Mouse (Mus musculus): ENCODE measurements at regions not wholly inside any gene's neighbourhood (a gene's known extent, or its start where the extent isn't known, plus 50 kb on each side); places are given as distances from the start of the nearest gene placed in this dataset.

GRCm38 (mm10) chr5:39423720-39424119 is 331.6 kb downstream of the Hs3st1 start:
- H3K27ac ChIP-seq (ENCODE audit: insufficient read depth, low read length) = no peak overlapping the region
- TF ChIP-seq POLR2A (IDR thresholded peaks at IDR 0.05; ENCODE audit: extremely low read depth, insufficient read depth, low read length) (no peak), CTCF (IDR thresholded peaks at IDR 0.05; ENCODE audit: extremely low read depth, insufficient read depth, low read length) (no peak)
- H3K4me1 ChIP-seq (ENCODE audit: control insufficient read depth, insufficient read depth, low read length) = no peaks in the 10 kb centered on the region
- no peak overlapping the region for H3K4me3 ChIP-seq (ENCODE audit: insufficient read depth, low read length)

- Histone ChIP-seq H3K27ac (ENCODE audit: insufficient read depth, low read length) (no peak overlapping the region), H3K4me3 (ENCODE audit: insufficient read depth, low read length) (no peak overlapping the region), H3K4me1 (ENCODE audit: control insufficient read depth, insufficient read depth, low read length) (peaks cover 3% of the 10 kb centered on the region; the same call in 1 of the 2 replicates)
- TF ChIP-seq CTCF (IDR thresholded peaks at IDR 0.05; ENCODE audit: extremely low read depth, insufficient read depth, low read length) (no peak), POLR2A (IDR thresholded peaks at IDR 0.05; ENCODE audit: extremely low read depth, insufficient read depth, low read length) (no peak)
Measured at GRCm38 (mm10) chr5:39418795-39419194, 336.5 kb downstream of the Hs3st1 start.

GRCm38 (mm10) chr5:39417845-39418154 is 337.5 kb downstream of the Hs3st1 start:
- no peak for TF ChIP-seq CTCF (IDR thresholded peaks at IDR 0.05; ENCODE audit: extremely low read depth, insufficient read depth, low read length)
- Histone ChIP-seq H3K27ac (ENCODE audit: insufficient read depth, low read length) (no peak overlapping the region), H3K4me1 (ENCODE audit: control insufficient read depth, insufficient read depth, low read length) (peaks cover 3% of the 10 kb centered on the region; the same call in 1 of the 2 replicates), H3K4me3 (ENCODE audit: insufficient read depth, low read length) (no peak overlapping the region)

GRCm38 (mm10) chr5:39417121-39417844 is 338.0 kb downstream of the Hs3st1 start:
- H3K4me1 ChIP-seq (ENCODE audit: control insufficient read depth, insufficient read depth, low read length) = peaks cover 3% of the 10 kb centered on the region; the same call in 1 of the 2 replicates
- no peak for TF ChIP-seq CTCF (IDR thresholded peaks at IDR 0.05; ENCODE audit: extremely low read depth, insufficient read depth, low read length)
- TF ChIP-seq POLR2A (IDR thresholded peaks at IDR 0.05; ENCODE audit: extremely low read depth, insufficient read depth, low read length) = no peak
- H3K4me3 ChIP-seq (ENCODE audit: insufficient read depth, low read length) = no peak overlapping the region
- H3K27ac ChIP-seq (ENCODE audit: insufficient read depth, low read length) = no peak overlapping the region

- Histone ChIP-seq H3K27ac (ENCODE audit: insufficient read depth, low read length) (no peak overlapping the region), H3K4me3 (ENCODE audit: insufficient read depth, low read length) (no peak overlapping the region), H3K4me1 (ENCODE audit: control insufficient read depth, insufficient read depth, low read length) (peaks cover 3% of the 10 kb centered on the region; the same call in 1 of the 2 replicates)
- TF ChIP-seq CTCF (IDR thresholded peaks at IDR 0.05; ENCODE audit: extremely low read depth, insufficient read depth, low read length) (no peak), POLR2A (IDR thresholded peaks at IDR 0.05; ENCODE audit: extremely low read depth, insufficient read depth, low read length) (no peak)
Measured at GRCm38 (mm10) chr5:39416597-39417023, 338.7 kb downstream of the Hs3st1 start.

- Histone ChIP-seq H3K27ac (ENCODE audit: insufficient read depth, low read length) (no peak overlapping the region), H3K4me3 (ENCODE audit: insufficient read depth, low read length) (no peak overlapping the region), H3K4me1 (ENCODE audit: control insufficient read depth, insufficient read depth, low read length) (peaks cover 3% of the 10 kb centered on the region; the same call in 1 of the 2 replicates)
- no peak for TF ChIP-seq CTCF (IDR thresholded peaks at IDR 0.05; ENCODE audit: extremely low read depth, insufficient read depth, low read length)
- no peak for TF ChIP-seq POLR2A (IDR thresholded peaks at IDR 0.05; ENCODE audit: extremely low read depth, insufficient read depth, low read length)
Measured at GRCm38 (mm10) chr5:39412756-39413155, 342.5 kb downstream of the Hs3st1 start.

- Histone ChIP-seq H3K4me1 (ENCODE audit: control insufficient read depth, insufficient read depth, low read length) (no peaks in the 10 kb centered on the region), H3K4me3 (ENCODE audit: insufficient read depth, low read length) (no peak overlapping the region), H3K27ac (ENCODE audit: insufficient read depth, low read length) (no peak overlapping the region)
- no peak for TF ChIP-seq CTCF (IDR thresholded peaks at IDR 0.05; ENCODE audit: extremely low read depth, insufficient read depth, low read length)
- no peak for TF ChIP-seq POLR2A (IDR thresholded peaks at IDR 0.05; ENCODE audit: extremely low read depth, insufficient read depth, low read length)
Measured at GRCm38 (mm10) chr5:39390391-39390987, 364.8 kb downstream of the Hs3st1 start.

- H3K4me1 ChIP-seq (ENCODE audit: control insufficient read depth, insufficient read depth, low read length) = no peaks in the 10 kb centered on the region
- no peak overlapping the region for H3K4me3 ChIP-seq (ENCODE audit: insufficient read depth, low read length)
- no peak overlapping the region for H3K27ac ChIP-seq (ENCODE audit: insufficient read depth, low read length)
- TF ChIP-seq POLR2A (IDR thresholded peaks at IDR 0.05; ENCODE audit: extremely low read depth, insufficient read depth, low read length) (no peak), CTCF (IDR thresholded peaks at IDR 0.05; ENCODE audit: extremely low read depth, insufficient read depth, low read length) (no peak)
Measured at GRCm38 (mm10) chr5:39384410-39384809, 370.9 kb downstream of the Hs3st1 start.

GRCm38 (mm10) chr5:39374199-39374598 is 381.1 kb downstream of the Hs3st1 start:
- Histone ChIP-seq H3K4me3 (ENCODE audit: insufficient read depth, low read length) (no peak overlapping the region), H3K27ac (ENCODE audit: insufficient read depth, low read length) (no peak overlapping the region), H3K4me1 (ENCODE audit: control insufficient read depth, insufficient read depth, low read length) (no peaks in the 10 kb centered on the region)
- TF ChIP-seq POLR2A (IDR thresholded peaks at IDR 0.05; ENCODE audit: extremely low read depth, insufficient read depth, low read length) = no peak

- TF ChIP-seq POLR2A (IDR thresholded peaks at IDR 0.05; ENCODE audit: extremely low read depth, insufficient read depth, low read length) (no peak), CTCF (IDR thresholded peaks at IDR 0.05; ENCODE audit: extremely low read depth, insufficient read depth, low read length) (no peak)
- no peaks in the 10 kb centered on the region for H3K4me1 ChIP-seq (ENCODE audit: control insufficient read depth, insufficient read depth, low read length)
- no peak overlapping the region for H3K27ac ChIP-seq (ENCODE audit: insufficient read depth, low read length)
- H3K4me3 ChIP-seq (ENCODE audit: insufficient read depth, low read length) = no peak overlapping the region
Measured at GRCm38 (mm10) chr5:39348680-39349079, 406.6 kb downstream of the Hs3st1 start.

Data from cortical plate, adult 2 months (tissue).